Mouse (Mus musculus): ENCODE data around the gene Ptpra.
"Not testable (repeated sequence)": the region's sequence is repeated elsewhere in the genome, so short reads cannot be mapped to it uniquely, and the experiment has no call there.

DNA sequence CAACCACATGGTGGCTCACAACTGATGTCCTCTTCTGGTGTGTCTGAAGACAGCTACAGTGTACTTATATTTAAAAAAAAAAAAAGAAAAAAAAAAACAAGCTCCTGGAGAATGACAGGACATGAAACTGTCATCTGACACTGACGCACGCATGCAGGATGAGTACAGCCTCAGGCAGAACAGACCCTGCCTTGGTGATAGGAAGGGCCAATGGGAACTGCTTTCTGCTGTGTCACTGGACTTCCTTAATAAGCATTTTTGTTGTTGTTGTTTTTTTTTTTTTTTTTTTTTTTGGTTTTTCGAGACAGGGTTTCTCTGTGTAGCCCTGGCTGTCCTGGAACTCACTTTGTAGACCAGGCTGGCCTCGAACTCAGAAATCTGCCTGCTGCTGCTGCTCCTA is 75.4 kb downstream of the Ptpra start:
- not testable (repeated sequence) for TF ChIP-seq CTCF (IDR thresholded peaks at IDR 0.05; ENCODE audit: borderline replicate concordance, control insufficient read depth, extremely low read depth, insufficient read depth, low read length, poor library complexity); POLR2A (IDR thresholded peaks at IDR 0.05; ENCODE audit: control insufficient read depth, extremely low read depth, insufficient read depth, low read length, poor library complexity)

Measured in thymus, adult 2 months (tissue).